In the genomic region with DNA sequence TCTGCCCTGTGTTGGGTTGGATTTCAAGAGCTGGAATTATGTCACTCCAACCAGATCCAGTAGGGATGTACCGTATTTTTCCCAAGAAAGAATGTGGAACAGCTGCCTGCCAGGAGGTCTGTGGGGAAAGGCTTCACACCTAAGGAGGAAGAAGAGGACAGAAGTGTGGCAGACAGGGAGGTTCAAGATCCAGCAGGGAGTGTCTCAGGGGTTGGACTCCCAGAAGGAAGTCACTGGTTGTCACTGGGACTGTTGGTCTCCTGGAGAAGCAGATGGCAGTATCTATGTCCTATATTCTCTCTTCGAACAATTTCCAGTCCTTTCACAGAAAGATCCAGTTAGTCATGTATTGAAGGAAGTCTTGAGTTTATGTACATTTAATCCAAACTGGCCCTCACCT, we compare ENCODE assay signal across 13 mouse cellular contexts. TPM values are rescaled to one million over a fixed set of nuclear protein-coding genes. Genes with fewer than 3 reads are reported as not detected.
A peak's percentile ranks its signal among the peaks of the same experiment; 100 is the strongest.
DNase-seq lines count a peak whose midpoint lies in the region; ATAC-seq and TF ChIP-seq lines count a peak whose summit lies in the region.
"Had no signal": no experiment of that assay in that cellular context is flagged by ENCODE, and none has a peak within 500 bp of the region (broad histone marks: within the 10 kb centered on the region; RNA-seq: fewer than 3 reads in every experiment).

No protein-coding gene starts in this region.

- no peaks in the 10 kb centered on the region for H3K9me3 ChIP-seq in heart, embryonic 12.5 days (replicated peaks)
- no peaks in the 10 kb centered on the region for H3K9me3 ChIP-seq in kidney, embryonic 14.5 days (ENCODE audit: control insufficient read depth, low read length)
- no peaks in the 10 kb centered on the region for H3K9me3 ChIP-seq in lung, embryonic 16.5 days (ENCODE audit: control insufficient read depth, low read length)
- H3K9me3 ChIP-seq: forebrain, embryonic 13.5 days; neural tube, embryonic 13.5 days had no signal

- H3K4me2 ChIP-seq in heart, embryonic 12.5 days: no peak overlapping the region
- H3K4me2 ChIP-seq in kidney, embryonic 14.5 days (replicated peaks; ENCODE audit: low read depth, low read length): no peak overlapping the region
- H3K4me2 ChIP-seq in lung, embryonic 16.5 days (ENCODE audit: low read depth, low read length): peak overlapping the region; percentile 31
- H3K4me2 ChIP-seq: forebrain, embryonic 13.5 days; hindbrain, embryonic 14.5 days; neural tube, embryonic 13.5 days had no signal

- H3K27ac ChIP-seq in heart, embryonic 12.5 days (ENCODE audit: poor library complexity, severe bottlenecking): no peak overlapping the region
- peak overlapping the region; percentile 58 for H3K27ac ChIP-seq in kidney, adult 2 months (ENCODE audit: insufficient read depth, low read depth, low read length)
- no peak overlapping the region for H3K27ac ChIP-seq in kidney, embryonic 14.5 days (ENCODE audit: low read depth, low read length)
- no peak overlapping the region for H3K27ac ChIP-seq in lung, embryonic 16.5 days (ENCODE audit: low read length)
- H3K27ac ChIP-seq in cerebellum, adult 2 months (ENCODE audit: insufficient read depth, low read length): no peak overlapping the region
- H3K27ac ChIP-seq: forebrain, embryonic 13.5 days; hindbrain, embryonic 14.5 days; neural tube, embryonic 13.5 days had no signal

- TF ChIP-seq POLR2A in kidney, adult 2 months (IDR thresholded peaks at IDR 0.05; ENCODE audit: low read depth, low read length): no peak
- no peak for TF ChIP-seq POLR2A in cerebellum, adult 2 months (IDR thresholded peaks at IDR 0.05; ENCODE audit: borderline replicate concordance, insufficient read depth, low read length)

- WGBS in heart, embryonic 12.5 days: 85% methylated on average over 2 of the region's 2 CpGs
- WGBS in kidney, adult 2 months: 59% methylated on average over 2 of the region's 2 CpGs
- 77% methylated on average over 2 of the region's 2 CpGs for WGBS in kidney, embryonic 14.5 days
- 62% methylated on average over 2 of the region's 2 CpGs for WGBS in lung, embryonic 16.5 days
- WGBS in cerebellum, adult 2 months: 86% methylated on average over 2 of the region's 2 CpGs

- no peak for TF ChIP-seq CTCF in kidney, adult 2 months (conservative IDR thresholded peaks at IDR 0.05; ENCODE audit: insufficient read depth, insufficient read length, low read depth, low read length)
- no peak for TF ChIP-seq CTCF in cerebellum, adult 2 months (IDR thresholded peaks at IDR 0.05; ENCODE audit: borderline replicate concordance, insufficient read depth, low read depth, low read length)

- DNase-seq in heart, adult 11 months: peak; percentile 85
- peak; percentile 48 for DNase-seq in kidney, adult 2 months
- DNase-seq in lung, adult 18-20 months: no peak
- DNase-seq in induced T-regulatory cell, adult 2 months (ENCODE audit: low read depth): peak; percentile 52
- DNase-seq in cerebellum, adult 2 months: no peak
- DNase-seq: adrenal gland, postnatal 25 days; right cerebral cortex, postnatal 25 days had no signal

- H3K36me3 ChIP-seq in heart, embryonic 12.5 days: no peaks in the 10 kb centered on the region
- no peaks in the 10 kb centered on the region; the same call in 1 of the 2 replicates for H3K36me3 ChIP-seq in kidney, adult 2 months (ENCODE audit: control insufficient read depth, insufficient read depth, low read length)
- H3K36me3 ChIP-seq in kidney, embryonic 14.5 days (ENCODE audit: control insufficient read depth, insufficient read depth, low read length): no peaks in the 10 kb centered on the region
- no peaks in the 10 kb centered on the region for H3K36me3 ChIP-seq in lung, embryonic 16.5 days (ENCODE audit: control insufficient read depth, insufficient read depth, low read length)
- H3K36me3 ChIP-seq: neural tube, embryonic 13.5 days had no signal

- no peak for ATAC-seq in heart, embryonic 12.5 days (ENCODE audit: insufficient number of reproducible peaks, low FRiP score)
- ATAC-seq in kidney, embryonic 14.5 days (ENCODE audit: low FRiP score, low TSS enrichment): no peak
- ATAC-seq in lung, embryonic 16.5 days (ENCODE audit: low read depth): no peak; the same call in 1 of the 2 replicates
- ATAC-seq: forebrain, embryonic 13.5 days had no signal

- H3K4me3 ChIP-seq in heart, embryonic 12.5 days: no peak overlapping the region
- H3K4me3 ChIP-seq in kidney, adult 2 months (ENCODE audit: insufficient read depth, low read depth, low read length): peak overlapping the region; percentile 44; the same call in 1 of the 2 replicates
- no peak overlapping the region for H3K4me3 ChIP-seq in kidney, embryonic 14.5 days (ENCODE audit: low read length)
- peak overlapping the region; percentile 12 for H3K4me3 ChIP-seq in lung, embryonic 16.5 days (ENCODE audit: low read length)
- H3K4me3 ChIP-seq in cerebellum, adult 2 months (replicated peaks; ENCODE audit: insufficient read depth, low read depth, low read length): no peak overlapping the region
- H3K4me3 ChIP-seq: forebrain, embryonic 13.5 days; neural tube, embryonic 13.5 days had no signal

- no peaks in the 10 kb centered on the region for H3K27me3 ChIP-seq in heart, embryonic 12.5 days (replicated peaks)
- H3K27me3 ChIP-seq in kidney, adult 2 months (replicated peaks; ENCODE audit: control insufficient read depth, insufficient read depth, low read length): no peaks in the 10 kb centered on the region
- H3K27me3 ChIP-seq in kidney, embryonic 14.5 days (ENCODE audit: control insufficient read depth, insufficient read depth, low read length): no peaks in the 10 kb centered on the region
- H3K27me3 ChIP-seq in lung, embryonic 16.5 days (ENCODE audit: control insufficient read depth, insufficient read depth, low read depth, low read length): no peaks in the 10 kb centered on the region; the same call in 1 of the 2 replicates
- H3K27me3 ChIP-seq in cerebellum, adult 2 months (ENCODE audit: control insufficient read depth, insufficient read depth, low read length): no peaks in the 10 kb centered on the region
- H3K27me3 ChIP-seq: forebrain, embryonic 13.5 days; neural tube, embryonic 13.5 days had no signal

- no peak overlapping the region for H3K9ac ChIP-seq in heart, embryonic 12.5 days
- H3K9ac ChIP-seq in kidney, embryonic 14.5 days (ENCODE audit: low read depth, low read length): no peak overlapping the region
- 0 out of 2 replicates have a peak overlapping the region, but pooled peaks have one; percentile 16 for H3K9ac ChIP-seq in lung, embryonic 16.5 days (ENCODE audit: low read length)
- H3K9ac ChIP-seq: forebrain, embryonic 13.5 days; hindbrain, embryonic 14.5 days; neural tube, embryonic 13.5 days had no signal

- peaks cover 3% of the 10 kb centered on the region; the same call in 1 of the 2 replicates for H3K4me1 ChIP-seq in heart, embryonic 12.5 days (replicated peaks)
- peaks cover 10% of the 10 kb centered on the region for H3K4me1 ChIP-seq in kidney, adult 2 months (ENCODE audit: control insufficient read depth, insufficient read depth, low read length)
- H3K4me1 ChIP-seq in kidney, embryonic 14.5 days (ENCODE audit: control insufficient read depth, insufficient read depth, low read length): no peaks in the 10 kb centered on the region
- no peaks in the 10 kb centered on the region for H3K4me1 ChIP-seq in lung, embryonic 16.5 days (replicated peaks; ENCODE audit: control insufficient read depth, insufficient read depth, low read length)
- no peaks in the 10 kb centered on the region for H3K4me1 ChIP-seq in cerebellum, adult 2 months (ENCODE audit: control insufficient read depth, insufficient read depth, low read length)
- H3K4me1 ChIP-seq: forebrain, embryonic 13.5 days; neural tube, embryonic 13.5 days had no signal

RNA-seq across cellular contexts. Expression of gene Gimap8, which starts 0.6 kb away (rescaled TPM):
- polyA plus RNA-seq in heart, embryonic 12.5 days (2016; fragmentation: Nextera tagmentation; extraction: Ambion mirVana): 0.90 and 1.2 TPM in 2 replicates
- 6.1 and 9.1 TPM in 2 replicates for polyA plus RNA-seq in kidney, adult 2 months (2012; rRNA removed)
- 1.1 and 1.4 TPM in 2 replicates for polyA plus RNA-seq in kidney, embryonic 14.5 days (2014; fragmentation: Nextera tagmentation; extraction: Ambion mirVana)
- 5.9 and 6.1 TPM in 2 replicates for polyA plus RNA-seq in lung, embryonic 16.5 days (2015; fragmentation: Nextera tagmentation; extraction: Ambion mirVana)
- 1.3 TPM in 2 replicates for polyA plus RNA-seq in cerebellum, adult 2 months (2012; rRNA removed)

RNA-seq across cellular contexts. Expression of gene AI854703, which starts 21.0 kb away (rescaled TPM):
- 1.3 TPM in 2 replicates for polyA plus RNA-seq in heart, embryonic 12.5 days (2016; fragmentation: Nextera tagmentation; extraction: Ambion mirVana)
- 30.9 and 37.4 TPM in 2 replicates for polyA plus RNA-seq in kidney, adult 2 months (2012; rRNA removed)
- polyA plus RNA-seq in kidney, embryonic 14.5 days (2014; fragmentation: Nextera tagmentation; extraction: Ambion mirVana): 0.90 and 1.4 TPM in 2 replicates
- polyA plus RNA-seq in lung, embryonic 16.5 days (2015; fragmentation: Nextera tagmentation; extraction: Ambion mirVana): 0.41 and 0.57 TPM in 2 replicates
- polyA plus RNA-seq in cerebellum, adult 2 months (2012; rRNA removed): 34.3 and 35.2 TPM in 2 replicates

RNA-seq across cellular contexts. Expression of gene Gimap9, which starts 28.3 kb away (rescaled TPM):
- polyA plus RNA-seq in heart, embryonic 12.5 days (2016; fragmentation: Nextera tagmentation; extraction: Ambion mirVana): 8.7 and 9.4 TPM in 2 replicates
- polyA plus RNA-seq in kidney, adult 2 months (2012; rRNA removed): 6.8 and 10.1 TPM in 2 replicates
- polyA plus RNA-seq in kidney, embryonic 14.5 days (2014; fragmentation: Nextera tagmentation; extraction: Ambion mirVana): 9.9 and 13.4 TPM in 2 replicates
- 14.2 and 14.6 TPM in 2 replicates for polyA plus RNA-seq in lung, embryonic 16.5 days (2015; fragmentation: Nextera tagmentation; extraction: Ambion mirVana)
- polyA plus RNA-seq in cerebellum, adult 2 months (2012; rRNA removed): 0.86 and 0.98 TPM in 2 replicates

RNA-seq across cellular contexts. Expression of gene Gimap4, which starts 36.7 kb away (rescaled TPM):
- 9.9 and 10.7 TPM in 2 replicates for polyA plus RNA-seq in heart, embryonic 12.5 days (2016; fragmentation: Nextera tagmentation; extraction: Ambion mirVana)
- 27.5 and 44.3 TPM in 2 replicates for polyA plus RNA-seq in kidney, adult 2 months (2012; rRNA removed)
- polyA plus RNA-seq in kidney, embryonic 14.5 days (2014; fragmentation: Nextera tagmentation; extraction: Ambion mirVana): 51.3 and 54.1 TPM in 2 replicates
- 53.8 and 58.5 TPM in 2 replicates for polyA plus RNA-seq in lung, embryonic 16.5 days (2015; fragmentation: Nextera tagmentation; extraction: Ambion mirVana)
- polyA plus RNA-seq in cerebellum, adult 2 months (2012; rRNA removed): 0.54 and 0.74 TPM in 2 replicates

RNA-seq across cellular contexts. Expression of gene Zfp775, which starts 45.7 kb away (rescaled TPM):
- polyA plus RNA-seq in heart, embryonic 12.5 days (2016; fragmentation: Nextera tagmentation; extraction: Ambion mirVana): 5.6 and 5.8 TPM in 2 replicates
- polyA plus RNA-seq in kidney, adult 2 months (2012; rRNA removed): 4.3 and 6.1 TPM in 2 replicates
- polyA plus RNA-seq in kidney, embryonic 14.5 days (2014; fragmentation: Nextera tagmentation; extraction: Ambion mirVana): 5.7 and 6.6 TPM in 2 replicates
- polyA plus RNA-seq in lung, embryonic 16.5 days (2015; fragmentation: Nextera tagmentation; extraction: Ambion mirVana): 6.2 and 7.4 TPM in 2 replicates
- 7.4 and 7.6 TPM in 2 replicates for polyA plus RNA-seq in cerebellum, adult 2 months (2012; rRNA removed)

Comparison
In these comparisons a context has a peak if more than half of its experiments do, and no peak if none do; other contexts are left out.
1. H3K4me3 ChIP-seq: peak in kidney, adult 2 months (single experiment) and lung, embryonic 16.5 days (single experiment); none in heart, embryonic 12.5 days (single experiment), kidney, embryonic 14.5 days (single experiment) and cerebellum, adult 2 months (single experiment).
2. RNA of gene AI854703, which starts 21.0 kb away (polyA plus RNA-seq): 34.3 to 35.2 TPM in cerebellum, adult 2 months and 30.9 to 37.4 TPM in kidney, adult 2 months; 0.90 to 1.4 TPM in kidney, embryonic 14.5 days, 1.3 TPM in heart, embryonic 12.5 days and 0.41 to 0.57 TPM in lung, embryonic 16.5 days; every median in the first group is over 10 times any median in the second.
3. DNase-seq: peak in heart, adult 11 months (single experiment), kidney, adult 2 months (single experiment) and induced T-regulatory cell, adult 2 months (single experiment); none in lung, adult 18-20 months (0 of 2) and cerebellum, adult 2 months (0 of 2).